ENCODE assay signal across 8 mouse cellular contexts in the genomic region with DNA sequence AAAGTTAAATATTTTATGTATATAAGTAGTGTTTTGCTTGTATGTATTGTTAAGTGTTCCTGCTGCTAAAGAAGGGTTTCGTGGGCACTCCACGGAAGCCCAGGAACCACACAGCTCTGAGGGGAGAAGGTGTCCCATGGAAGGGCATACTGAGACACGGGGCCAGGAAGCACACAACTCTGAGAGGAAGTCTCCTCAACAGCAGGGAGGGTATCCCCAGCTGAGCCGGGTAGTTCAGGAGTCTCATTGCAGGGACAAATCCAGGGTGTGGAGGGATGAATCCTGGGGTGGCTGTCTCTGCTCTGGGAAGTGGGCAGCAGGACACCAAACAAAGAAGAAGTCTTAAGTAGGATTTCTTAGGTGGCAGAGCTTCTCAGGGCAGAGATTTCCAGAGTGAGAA. TPM values are rescaled to one million over a fixed set of nuclear protein-coding genes. Genes with fewer than 3 reads are reported as not detected.
A peak's percentile ranks its signal among the peaks of the same experiment; 100 is the strongest.
DNase-seq lines count a peak whose midpoint lies in the region; ATAC-seq and TF ChIP-seq lines count a peak whose summit lies in the region.

No protein-coding gene starts in this region.

- ATAC-seq in CD4-positive, CD25-positive, alpha-beta regulatory T cell, adult 4 months: peak; percentile 12
- no peak for ATAC-seq in forebrain, embryonic 11.5 days (replicated peaks; ENCODE audit: low FRiP score)
- no peak for ATAC-seq in liver, embryonic 11.5 days (replicated peaks; ENCODE audit: low FRiP score)
- no peak for ATAC-seq in stomach, postnatal 0 days (ENCODE audit: low FRiP score, low TSS enrichment)

- peaks cover 3% of the 10 kb centered on the region for H3K4me1 ChIP-seq in forebrain, embryonic 11.5 days (replicated peaks; ENCODE audit: control insufficient read depth, insufficient read depth, low read length)
- peaks cover 14% of the 10 kb centered on the region for H3K4me1 ChIP-seq in liver, embryonic 11.5 days (replicated peaks; ENCODE audit: control insufficient read depth, insufficient read depth, low read length)
- peaks cover 7% of the 10 kb centered on the region for H3K4me1 ChIP-seq in stomach, postnatal 0 days (replicated peaks; ENCODE audit: control insufficient read depth, insufficient read depth)

- no peaks in the 10 kb centered on the region for H3K36me3 ChIP-seq in forebrain, embryonic 11.5 days (ENCODE audit: control insufficient read depth, insufficient read depth, low read length)
- peaks cover 2% of the 10 kb centered on the region; the same call in 1 of the 2 replicates for H3K36me3 ChIP-seq in liver, embryonic 11.5 days (ENCODE audit: control insufficient read depth, insufficient read depth, low read length)
- H3K36me3 ChIP-seq in stomach, postnatal 0 days (ENCODE audit: control insufficient read depth, insufficient read depth, low read length): no peaks in the 10 kb centered on the region

- no peak for TF ChIP-seq EP300 in stomach, postnatal 0 days (optimal IDR thresholded peaks at IDR 0.05)

- peak overlapping the region; percentile 95 for H3K9ac ChIP-seq in forebrain, embryonic 11.5 days (ENCODE audit: low read length)
- H3K9ac ChIP-seq in liver, embryonic 11.5 days (ENCODE audit: low read depth, low read length): peak overlapping the region; percentile 77
- H3K9ac ChIP-seq in stomach, postnatal 0 days (ENCODE audit: low read length): peak overlapping the region; percentile 91

- H3K27ac ChIP-seq in forebrain, embryonic 11.5 days (ENCODE audit: low read depth, low read length): no peak overlapping the region
- H3K27ac ChIP-seq in liver, embryonic 11.5 days (ENCODE audit: low read depth, low read length): no peak overlapping the region
- peak overlapping the region; percentile 93; the same call in 1 of the 2 replicates for H3K27ac ChIP-seq in stomach, postnatal 0 days (replicated peaks)

- H3K4me3 ChIP-seq in forebrain, embryonic 11.5 days (ENCODE audit: low read depth, low read length): peak overlapping the region; percentile 90
- peak overlapping the region; percentile 93 for H3K4me3 ChIP-seq in liver, embryonic 11.5 days (ENCODE audit: low read depth, low read length)
- H3K4me3 ChIP-seq in stomach, postnatal 0 days (ENCODE audit: low read depth, low read length): peak overlapping the region; percentile 90

- H3K27me3 ChIP-seq in forebrain, embryonic 11.5 days (ENCODE audit: control insufficient read depth, insufficient read depth, low read length): no peaks in the 10 kb centered on the region
- H3K27me3 ChIP-seq in liver, embryonic 11.5 days (replicated peaks; ENCODE audit: control insufficient read depth, insufficient read depth, low read length): no peaks in the 10 kb centered on the region
- H3K27me3 ChIP-seq in stomach, postnatal 0 days (ENCODE audit: control insufficient read depth, insufficient read depth, low read length): no peaks in the 10 kb centered on the region

- peak overlapping the region; percentile 70 for H3K4me2 ChIP-seq in forebrain, embryonic 11.5 days (ENCODE audit: low read depth, low read length, severe bottlenecking)
- H3K4me2 ChIP-seq in liver, embryonic 11.5 days: peak overlapping the region; percentile 90
- H3K4me2 ChIP-seq in stomach, postnatal 0 days (replicated peaks; ENCODE audit: low read depth): peak overlapping the region; percentile 71

- TF ChIP-seq CTCF in stomach, postnatal 0 days (IDR thresholded peaks at IDR 0.05; ENCODE audit: low read depth): no peak

- H3K9me3 ChIP-seq in forebrain, embryonic 11.5 days (ENCODE audit: control insufficient read depth, low read length): no peaks in the 10 kb centered on the region
- H3K9me3 ChIP-seq in liver, embryonic 11.5 days (ENCODE audit: control insufficient read depth, low read length): no peaks in the 10 kb centered on the region
- H3K9me3 ChIP-seq in stomach, postnatal 0 days (ENCODE audit: control insufficient read depth, low read length): no peaks in the 10 kb centered on the region

- peak; percentile 90 for DNase-seq in heart, adult 11 months
- no peak for DNase-seq in heart, postnatal 4 days
- DNase-seq in forebrain, embryonic 11.5 days (ENCODE audit: low spot score): no peak
- no peak for DNase-seq in liver, embryonic 11.5 days (ENCODE audit: low spot score)
- peak; percentile 17 for DNase-seq in stomach, postnatal 0 days (ENCODE audit: low spot score)
- no peak for DNase-seq in right cerebral cortex, adult 18-20 months
- DNase-seq in left cerebral cortex, adult 18-20 months (ENCODE audit: low spot score in 2 of 2): no peak

- 22% methylated on average over 4 of the region's 4 CpGs for WGBS in forebrain, embryonic 11.5 days
- WGBS in liver, embryonic 11.5 days: 14% methylated on average over 4 of the region's 4 CpGs
- 8% methylated on average over 4 of the region's 4 CpGs for WGBS in stomach, postnatal 0 days

RNA-seq across cellular contexts. Expression of gene Dynlrb1, which starts 0.9 kb away (rescaled TPM):
- total RNA-seq in heart, postnatal 4 days (2021): 100 to 1,000 TPM; 211 to 218 TPM
- polyA plus RNA-seq in CD4-positive, CD25-positive, alpha-beta regulatory T cell, adult 4 months (2017; shearing (Covaris generic)): 100 to 1,000 TPM; 259 to 281 TPM
- 460 and 463 TPM in 2 replicates for polyA plus RNA-seq in forebrain, embryonic 11.5 days (2014; fragmentation: Nextera tagmentation; extraction: Ambion mirVana)
- 272 and 289 TPM in 2 replicates for polyA plus RNA-seq in liver, embryonic 11.5 days (2014; fragmentation: Nextera tagmentation; extraction: Ambion mirVana)
- polyA plus RNA-seq in stomach, postnatal 0 days (2015; fragmentation: Nextera tagmentation; extraction: Ambion mirVana): 339 and 341 TPM in 2 replicates
- total RNA-seq in left cerebral cortex, adult 18-20 months (2021): 100 to 1,000 TPM; 293 to 300 TPM

RNA-seq across cellular contexts. Expression of gene Map1lc3a, which starts 38.8 kb away (rescaled TPM):
- total RNA-seq in heart, postnatal 4 days (2021): 100 to 1,000 TPM; 410 to 462 TPM
- 1 to 10 TPM; 1.1 to 2.9 TPM for polyA plus RNA-seq in CD4-positive, CD25-positive, alpha-beta regulatory T cell, adult 4 months (2017; shearing (Covaris generic))
- polyA plus RNA-seq in forebrain, embryonic 11.5 days (2014; fragmentation: Nextera tagmentation; extraction: Ambion mirVana): 129 and 148 TPM in 2 replicates
- polyA plus RNA-seq in liver, embryonic 11.5 days (2014; fragmentation: Nextera tagmentation; extraction: Ambion mirVana): 43.5 and 45.6 TPM in 2 replicates
- polyA plus RNA-seq in stomach, postnatal 0 days (2015; fragmentation: Nextera tagmentation; extraction: Ambion mirVana): 249 and 274 TPM in 2 replicates
- total RNA-seq in left cerebral cortex, adult 18-20 months (2021): 100 to 1,000 TPM; 320 to 326 TPM

Comparison
In these comparisons a context has a peak if more than half of its experiments do, and no peak if none do; other contexts are left out.
1. DNase-seq: peak in heart, adult 11 months (single experiment) and stomach, postnatal 0 days (single experiment); none in heart, postnatal 4 days (single experiment), forebrain, embryonic 11.5 days (single experiment), liver, embryonic 11.5 days (single experiment), right cerebral cortex, adult 18-20 months (single experiment) and left cerebral cortex, adult 18-20 months (0 of 2).
2. RNA of gene Map1lc3a, which starts 38.8 kb away (polyA plus RNA-seq): 249 to 274 TPM in stomach, postnatal 0 days, 129 to 148 TPM in forebrain, embryonic 11.5 days and 43.5 to 45.6 TPM in liver, embryonic 11.5 days; 1.1 to 2.9 TPM in CD4-positive, CD25-positive, alpha-beta regulatory T cell, adult 4 months; every median in the first group is over 10 times any median in the second.
3. Peak in every context shown above with its lines, with median percentiles within 50 percentile points of each other: H3K4me2 ChIP-seq, H3K4me3 ChIP-seq and H3K9ac ChIP-seq.